Mouse (Mus musculus) megakaryocyte progenitor cell, adult 5-6 weeks (primary cell): ENCODE measurements around the gene Hgf. TPM values are rescaled to one million over a fixed set of nuclear protein-coding genes. Genes with fewer than 3 reads are reported as not detected.

Experiments used
- total RNA-seq, 2 experiments: library from RNA; stranded (forward) in 1 of 2; stranded (reverse) in 1 of 2; fragments of 157-497, 149-512 nt in 1 of 2; fragments of 200-1000 nt in 1 of 2; gene quantifications; 2 replicates each; pipeline versions ENCODE4 v1.2.3 to v1.2.4; 2015 to 2017

Gene Hgf
- total RNA-seq, 2 experiments from 2014 or later, result 10.5 to 11.2 TPM

Other genes with a start within 250 kb of the Hgf start
- not detected in 2 replicates for gene Gm28710, start 238.3 kb downstream of the Hgf start, total RNA-seq (2015)
- not detected in 2 replicates for gene Gm28710, start 238.3 kb downstream of the Hgf start, total RNA-seq (2017)